Mouse (Mus musculus): ENCODE data around the gene Evi2b.

- TF ChIP-seq POLR2A (IDR thresholded peaks at IDR 0.05; ENCODE audit: control insufficient read depth, extremely low read depth, insufficient read depth, low read length, poor library complexity) (no peak), CTCF (IDR thresholded peaks at IDR 0.05; ENCODE audit: borderline replicate concordance, control insufficient read depth, extremely low read depth, insufficient read depth, low read length, poor library complexity) (no peak)
These were observed 11.6 kb downstream of the Evi2b start for GRCm38 (mm10) chr11:79511970-79512369.

Measured in thymus, adult 2 months (tissue).